Mouse (Mus musculus) stomach, embryonic 15.5 days (tissue): ENCODE measurements around the gene Shank3. TPM values are rescaled to one million over a fixed set of nuclear protein-coding genes. Genes with fewer than 3 reads are reported as not detected.

Experiments
- ATAC-seq: fragments of 200-750 bp; cut with Nextera tagmentation; 2 replicates; pipeline ENCODE4 v1.8.0; 2017; ENCODE audit warnings: low read depth, moderate number of reproducible peaks, moderate TSS enrichment; ENCODE audit not compliant: insufficient read depth, low FRiP score
- H3K27ac ChIP-seq: fragments of 300-500 bp; sonication (generic); 2 replicates; pipeline ENCODE4 v1.5.1; 2015; ENCODE audit warnings: mild to moderate bottlenecking, inconsistent platforms
- H3K27me3 ChIP-seq: fragments of 300-500 bp; sonication (generic); replicated peaks from 2 replicates; pipeline ENCODE4 v1.6.1; 2015; ENCODE audit warnings: inconsistent platforms
- H3K36me3 ChIP-seq: fragments of 300-500 bp; sonication (generic); 2 replicates; pipeline ENCODE4 v1.6.1; 2015; ENCODE audit warnings: inconsistent platforms
- H3K4me1 ChIP-seq: fragments of 300-500 bp; sonication (generic); 2 replicates; pipeline ENCODE4 v1.6.1; 2015; ENCODE audit warnings: inconsistent platforms
- H3K4me2 ChIP-seq: fragments of 300-500 bp; sonication (generic); 2 replicates; pipeline ENCODE4 v1.6.1; 2015; ENCODE audit warnings: mild to moderate bottlenecking, inconsistent platforms
- H3K4me3 ChIP-seq: fragments of 300-500 bp; sonication (generic); replicated peaks from 2 replicates; pipeline ENCODE4 v1.5.1; 2015; ENCODE audit warnings: inconsistent platforms
- H3K9ac ChIP-seq: fragments of 300-500 bp; sonication (generic); 2 replicates; pipeline ENCODE4 v1.6.1; 2015; ENCODE audit warnings: inconsistent platforms
- H3K9me3 ChIP-seq: fragments of 300-500 bp; sonication (generic); 2 replicates; pipeline ENCODE4 v1.6.1; 2016; ENCODE audit warnings: inconsistent platforms
- WGBS: fragments of 180-500 bp; shearing (Covaris S2); methylation state at CpG from one replicate; pipeline ENCODE4 v1.1.7; 2015; 5-methylcytosine and 5-hydroxymethylcytosine counted together
- polyA plus RNA-seq: library from polyadenylated mRNA; unstranded; fragments of >200 nt; fragmentation: Nextera tagmentation; extraction: Ambion mirVana; gene quantifications from 2 replicates; pipeline ENCODE4 v1.2.1, GENCODE M21; 2015

Gene Shank3
- 1.7 and 1.9 TPM in 2 replicates for polyA plus RNA-seq

GRCm38 (mm10) chr15:89498961-89499688, at the start of gene Shank3:
TSS of gene Shank3 (plus strand) at chr15:89499623.
- H3K9me3 ChIP-seq = no peaks in the 10 kb centered on the region
- H3K36me3 ChIP-seq = no peaks in the 10 kb centered on the region
- H3K4me3 ChIP-seq = peak within 1 kb of the TSS; percentile 74
- H3K4me2 ChIP-seq = peak within 1 kb of the TSS; percentile 93
- H3K9ac ChIP-seq = peak within 1 kb of the TSS; percentile 34
- peaks cover 14% of the 10 kb centered on the region; the same call in 1 of the 2 replicates for H3K27me3 ChIP-seq
- ATAC-seq = peak; percentile 11; the same call in 1 of the 2 replicates
- under 1% methylated on average over 46 of the region's 72 CpGs for WGBS
- peaks cover 10% of the 10 kb centered on the region; the same call in 1 of the 2 replicates for H3K4me1 ChIP-seq
- peak within 1 kb of the TSS; percentile 35; the same call in 1 of the 2 replicates for H3K27ac ChIP-seq

DNA sequence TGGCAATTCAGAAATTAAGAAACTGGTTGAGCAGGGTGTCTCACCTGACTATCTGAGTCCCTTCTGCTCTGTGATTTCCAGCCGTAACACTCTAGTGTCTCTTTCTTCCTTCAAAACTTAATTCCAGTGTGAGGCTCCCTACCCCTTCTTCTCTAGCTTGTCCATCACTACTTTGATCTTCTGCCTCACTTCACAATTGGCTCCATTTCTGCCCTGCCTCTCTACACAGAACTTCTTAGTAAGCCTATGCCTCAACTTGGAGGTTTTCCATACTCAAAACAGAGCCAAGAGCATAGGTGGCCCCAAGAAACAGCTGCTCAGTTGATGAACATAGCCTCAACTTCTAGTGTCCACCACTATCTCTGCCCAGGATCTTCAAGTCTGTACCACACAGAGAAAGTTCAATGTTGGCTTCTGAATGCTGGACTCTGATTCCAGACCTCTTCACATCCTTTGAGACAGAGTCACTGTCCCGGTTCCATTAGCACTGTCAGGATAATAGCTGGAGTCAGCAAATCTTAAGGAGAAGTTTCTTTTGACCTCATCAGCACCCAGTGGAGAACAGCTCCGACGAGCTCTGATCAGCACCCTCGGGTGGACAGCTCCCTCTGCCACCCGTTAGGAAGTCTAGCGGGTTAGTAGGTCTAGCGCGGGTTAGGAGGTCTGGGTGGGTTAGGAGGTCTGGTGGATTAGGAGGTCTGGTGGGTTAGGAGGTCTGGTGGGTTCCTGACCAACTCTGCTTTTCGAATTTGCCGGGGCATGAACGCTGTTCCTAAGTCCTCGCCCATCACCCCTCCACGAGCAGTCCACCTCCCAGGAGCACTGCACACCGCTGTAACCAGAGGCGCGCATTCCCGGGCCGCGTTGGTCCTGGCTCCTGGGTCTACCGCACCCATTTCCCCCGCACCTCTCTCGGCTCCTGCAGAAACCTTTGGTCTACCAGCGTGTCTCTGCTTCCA, 46.2 kb upstream of the Shank3 start:
- Histone ChIP-seq H3K27me3 (peaks cover 25% of the 10 kb centered on the region), H3K27ac (no peak overlapping the region), H3K4me1 (peaks cover 9% of the 10 kb centered on the region), H3K9ac (no peak overlapping the region), H3K4me3 (peak overlapping the region; percentile 46), H3K9me3 (no peaks in the 10 kb centered on the region), H3K4me2 (peak overlapping the region; percentile 82), H3K36me3 (no peaks in the 10 kb centered on the region)
- 0 out of 2 replicates have a peak, but pooled peaks have one; percentile 50 for ATAC-seq
- 4% methylated on average over 24 of the region's 24 CpGs for WGBS

DNA sequence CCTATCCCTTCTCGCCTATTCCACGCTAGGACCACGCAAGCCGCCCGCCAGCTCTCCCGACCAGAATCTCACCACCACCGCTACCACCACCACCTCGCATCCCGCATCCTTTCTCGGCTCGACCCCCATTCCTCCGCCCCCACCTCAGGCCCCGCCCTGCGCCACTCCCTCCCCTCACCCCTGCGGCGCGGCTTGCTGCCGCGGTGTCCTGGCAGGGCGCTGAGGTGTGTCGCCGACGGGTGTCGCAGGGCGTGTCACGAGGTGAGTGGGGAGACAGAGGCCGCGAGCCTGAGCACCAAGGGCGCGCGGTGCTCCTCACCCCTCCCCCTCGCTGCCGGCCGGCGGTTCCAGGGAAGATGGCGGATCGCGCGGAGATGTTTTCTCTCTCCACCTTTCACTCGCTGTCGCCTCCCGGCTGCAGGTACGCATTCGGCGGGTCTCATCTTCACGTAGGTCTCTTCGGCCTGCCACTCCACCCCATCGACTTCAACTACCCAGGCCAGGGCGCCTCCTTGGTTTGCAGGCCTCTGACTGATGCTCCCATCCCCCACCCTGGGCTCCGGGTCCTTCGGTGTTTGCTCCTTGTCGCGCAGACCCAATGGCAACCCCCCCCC, 45.5 kb upstream of the Shank3 start, which contains the start of gene Mapk8ip2:
Gene Mapk8ip2 (plus strand): TSS at position 49 of the 614 bp plus-strand sequence.
- no peak within 1 kb of the TSS for H3K27ac ChIP-seq
- peaks cover 25% of the 10 kb centered on the region for H3K27me3 ChIP-seq
- H3K4me3 ChIP-seq = peak within 1 kb of the TSS; percentile 46
- no peaks in the 10 kb centered on the region for H3K36me3 ChIP-seq
- ATAC-seq = 0 out of 2 replicates have a peak, but pooled peaks have one; percentile 35
- under 1% methylated on average over 52 of the region's 53 CpGs for WGBS
- H3K4me2 ChIP-seq = peak within 1 kb of the TSS; percentile 82
- no peak within 1 kb of the TSS for H3K9ac ChIP-seq
- H3K4me1 ChIP-seq = peaks cover 9% of the 10 kb centered on the region
- H3K9me3 ChIP-seq = no peaks in the 10 kb centered on the region

DNA sequence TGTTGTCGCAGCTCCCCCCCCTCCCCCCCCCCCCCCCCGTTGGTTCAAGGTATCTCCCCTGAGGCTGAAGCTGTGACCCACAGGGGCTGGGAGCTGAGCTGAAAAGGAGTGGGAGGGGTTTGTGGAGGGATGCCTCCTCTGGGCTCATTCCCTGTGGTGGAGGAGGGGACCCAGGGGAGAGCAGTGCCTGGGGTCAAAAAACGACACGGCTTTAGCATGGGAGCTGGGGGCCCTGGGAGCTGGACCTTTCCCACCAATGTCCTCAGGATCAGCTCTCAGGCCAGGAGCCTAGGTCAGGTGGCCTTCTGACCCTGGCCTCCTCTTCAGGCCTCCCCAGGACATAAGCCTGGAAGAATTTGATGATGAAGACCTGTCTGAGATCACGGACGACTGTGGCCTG, 44.6 kb upstream of the Shank3 start:
- peaks cover 25% of the 10 kb centered on the region for H3K27me3 ChIP-seq
- peak overlapping the region; percentile 82; the same call in 1 of the 2 replicates for H3K4me2 ChIP-seq
- no peak overlapping the region for H3K4me3 ChIP-seq
- no peaks in the 10 kb centered on the region for H3K9me3 ChIP-seq
- ATAC-seq = no peak
- H3K4me1 ChIP-seq = peaks cover 9% of the 10 kb centered on the region
- H3K36me3 ChIP-seq = no peaks in the 10 kb centered on the region
- no peak overlapping the region for H3K9ac ChIP-seq
- no peak overlapping the region for H3K27ac ChIP-seq
- WGBS = 29% methylated on average over 4 of the region's 6 CpGs

DNA sequence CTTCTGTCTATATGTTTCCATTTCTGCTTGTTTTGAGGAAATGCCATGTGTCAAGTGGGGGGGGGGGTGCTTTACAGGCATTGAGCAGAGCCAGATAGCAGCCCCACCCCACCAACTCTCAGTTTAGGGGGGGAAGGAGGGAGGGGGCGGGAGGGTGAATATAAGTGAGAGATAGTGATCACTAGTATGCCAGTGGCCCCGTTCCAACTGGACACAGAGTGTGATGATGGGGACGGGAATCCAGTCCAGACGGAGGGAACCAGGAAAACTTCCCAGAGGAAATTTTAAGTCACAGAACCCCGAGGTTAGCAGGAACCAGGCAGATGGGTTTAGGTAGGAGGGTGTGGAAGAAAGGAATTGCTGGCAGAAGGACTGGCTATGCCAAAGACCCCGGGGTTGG, 43.8 kb upstream of the Shank3 start:
- peaks cover 25% of the 10 kb centered on the region for H3K27me3 ChIP-seq
- H3K9me3 ChIP-seq = no peaks in the 10 kb centered on the region
- no peak overlapping the region for H3K27ac ChIP-seq
- no peak overlapping the region for H3K4me2 ChIP-seq
- H3K4me3 ChIP-seq = no peak overlapping the region
- no peak for ATAC-seq
- WGBS = 68% methylated on average over 6 of the region's 6 CpGs
- H3K9ac ChIP-seq = no peak overlapping the region
- peaks cover 9% of the 10 kb centered on the region for H3K4me1 ChIP-seq
- no peaks in the 10 kb centered on the region for H3K36me3 ChIP-seq

DNA sequence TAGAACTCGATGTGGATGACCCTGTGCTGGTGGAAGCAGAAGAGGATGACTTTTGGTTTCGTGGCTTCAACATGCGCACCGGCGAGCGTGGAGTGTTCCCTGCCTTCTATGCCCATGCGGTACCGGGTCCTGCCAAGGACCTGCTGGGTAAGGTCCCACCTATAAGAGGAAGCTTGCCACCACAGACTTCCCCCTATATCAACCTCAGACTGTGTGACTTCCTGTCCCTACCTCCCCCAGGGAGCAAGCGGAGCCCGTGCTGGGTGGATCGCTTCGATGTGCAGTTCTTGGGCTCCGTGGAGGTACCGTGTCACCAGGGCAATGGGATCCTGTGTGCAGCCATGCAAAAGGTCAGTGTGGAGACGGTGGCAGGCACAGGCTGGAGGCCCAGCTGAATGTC, 40.5 kb upstream of the Shank3 start:
- Histone ChIP-seq H3K9me3 (no peaks in the 10 kb centered on the region), H3K27me3 (peaks cover 11% of the 10 kb centered on the region), H3K4me3 (no peak overlapping the region), H3K9ac (no peak overlapping the region), H3K4me2 (no peak overlapping the region), H3K27ac (no peak overlapping the region), H3K4me1 (peaks cover 7% of the 10 kb centered on the region), H3K36me3 (no peaks in the 10 kb centered on the region)
- 91% methylated on average over 15 of the region's 15 CpGs for WGBS
- ATAC-seq = no peak

GRCm38 (mm10) chr15:89459821-89460220, 39.6 kb upstream of the Shank3 start:
- no peak overlapping the region for H3K27ac ChIP-seq
- no peak overlapping the region for H3K4me2 ChIP-seq
- no peak overlapping the region for H3K4me3 ChIP-seq
- H3K36me3 ChIP-seq = no peaks in the 10 kb centered on the region
- ATAC-seq = no peak
- no peaks in the 10 kb centered on the region for H3K4me1 ChIP-seq
- no peak overlapping the region for H3K9ac ChIP-seq
- no peaks in the 10 kb centered on the region for H3K9me3 ChIP-seq
- 0 out of 2 replicates have a peak, but pooled peaks cover 8% of the 10 kb centered on the region for H3K27me3 ChIP-seq
- WGBS = 83% methylated on average over 7 of the region's 7 CpGs

DNA sequence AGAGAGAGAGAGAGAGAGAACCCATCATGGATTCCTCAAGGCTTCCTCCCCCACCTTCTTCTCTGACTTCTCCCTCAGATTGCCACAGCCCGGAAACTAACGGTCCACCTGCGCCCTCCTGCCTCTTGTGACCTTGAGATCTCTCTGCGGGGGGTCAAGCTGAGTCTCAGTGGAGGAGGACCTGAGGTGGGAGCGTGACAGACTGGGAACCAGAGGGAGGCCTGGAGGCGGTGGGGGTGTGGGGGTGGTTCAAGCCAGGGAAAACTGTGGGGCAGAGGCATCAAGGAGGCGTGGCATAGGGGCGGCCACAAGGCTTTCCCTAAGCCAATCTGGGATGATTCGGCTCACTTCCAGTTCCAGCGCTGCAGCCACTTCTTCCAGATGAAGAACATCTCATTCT, 39.1 kb upstream of the Shank3 start:
- H3K9me3 ChIP-seq = no peaks in the 10 kb centered on the region
- H3K27ac ChIP-seq = no peak overlapping the region
- H3K4me3 ChIP-seq = no peak overlapping the region
- 0 out of 2 replicates have a peak, but pooled peaks cover 3% of the 10 kb centered on the region for H3K27me3 ChIP-seq
- no peaks in the 10 kb centered on the region for H3K4me1 ChIP-seq
- no peak overlapping the region for H3K9ac ChIP-seq
- no peak overlapping the region for H3K4me2 ChIP-seq
- ATAC-seq = no peak
- no peaks in the 10 kb centered on the region for H3K36me3 ChIP-seq
- 57% methylated on average over 9 of the region's 10 CpGs for WGBS

DNA sequence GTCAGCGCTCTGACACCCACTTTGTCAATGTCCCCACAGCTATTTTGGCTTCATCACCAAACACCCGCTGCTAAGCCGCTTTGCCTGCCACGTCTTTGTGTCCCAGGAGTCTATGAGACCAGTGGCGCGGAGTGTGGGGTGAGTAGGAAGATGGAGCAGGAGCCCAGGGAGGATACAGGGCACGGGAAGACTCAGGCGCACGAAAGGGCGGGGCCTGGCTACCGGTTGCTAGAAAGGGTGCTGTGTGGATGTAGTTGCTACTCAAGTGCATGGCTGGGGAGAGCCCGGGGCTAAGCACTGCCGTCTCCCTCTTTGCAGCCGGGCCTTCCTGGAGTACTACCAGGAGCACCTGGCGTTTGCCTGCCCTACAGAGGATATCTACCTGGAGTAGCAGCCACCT, 38.1 kb upstream of the Shank3 start:
- Histone ChIP-seq H3K9ac (no peak overlapping the region), H3K4me3 (no peak overlapping the region), H3K36me3 (no peaks in the 10 kb centered on the region), H3K4me1 (no peaks in the 10 kb centered on the region), H3K27me3 (no peaks in the 10 kb centered on the region), H3K4me2 (no peak overlapping the region), H3K27ac (no peak overlapping the region), H3K9me3 (no peaks in the 10 kb centered on the region)
- ATAC-seq = no peak
- WGBS = 79% methylated on average over 15 of the region's 15 CpGs

- Histone ChIP-seq H3K27me3 (no peaks in the 10 kb centered on the region), H3K36me3 (no peaks in the 10 kb centered on the region), H3K4me1 (no peaks in the 10 kb centered on the region), H3K4me3 (no peak overlapping the region), H3K4me2 (no peak overlapping the region), H3K27ac (no peak overlapping the region), H3K9ac (no peak overlapping the region), H3K9me3 (no peaks in the 10 kb centered on the region)
- WGBS = 77% methylated on average over 7 of the region's 7 CpGs
- ATAC-seq = no peak
Observed at GRCm38 (mm10) chr15:89462176-89462575, 37.2 kb upstream of the Shank3 start.

DNA sequence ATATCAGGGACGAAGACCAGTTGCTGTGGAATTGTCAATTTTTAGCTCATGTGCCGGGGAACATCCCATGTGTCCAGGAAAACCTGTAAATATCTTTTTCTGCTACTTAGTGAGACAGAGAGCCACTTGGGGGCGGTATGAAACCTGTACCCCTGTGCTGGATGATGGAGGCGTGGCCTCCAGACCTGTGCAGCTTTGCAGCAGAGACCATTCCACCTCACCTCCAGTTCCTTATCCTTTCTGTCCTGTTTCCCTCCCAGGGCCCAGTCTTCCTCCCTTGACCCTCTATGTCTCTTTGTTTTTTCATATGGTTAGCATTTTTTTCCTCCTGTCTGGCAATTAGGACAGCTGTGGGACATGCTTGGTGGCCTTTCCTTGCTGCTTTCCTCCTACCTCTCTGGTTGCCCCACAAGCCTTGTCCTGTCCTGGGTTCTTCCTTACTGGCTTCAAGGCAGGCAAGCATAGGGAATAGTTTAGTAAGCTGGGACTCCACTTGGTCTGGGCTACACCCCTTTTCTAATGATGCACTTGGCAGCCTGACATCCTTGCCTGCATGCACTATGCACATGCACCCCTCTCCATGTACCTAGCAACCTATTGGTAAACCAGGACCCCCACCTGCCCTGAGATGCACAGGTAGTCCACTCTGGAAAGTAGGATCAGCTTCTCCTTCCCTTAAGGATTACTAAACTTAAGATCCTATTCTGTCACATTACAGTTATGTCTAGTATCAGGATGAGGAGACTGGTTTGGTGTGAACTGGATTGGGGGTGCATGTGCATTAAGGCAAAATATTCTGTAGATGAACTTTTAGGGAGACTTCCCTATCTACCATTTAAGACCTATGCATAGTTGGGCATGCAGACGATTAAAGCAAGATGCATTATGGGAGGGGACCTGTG, 35.8 kb upstream of the Shank3 start:
- H3K27me3 ChIP-seq = no peaks in the 10 kb centered on the region; the same call in 1 of the 2 replicates
- ATAC-seq = no peak
- no peak overlapping the region for H3K4me3 ChIP-seq
- H3K4me1 ChIP-seq = no peaks in the 10 kb centered on the region
- no peak overlapping the region for H3K9ac ChIP-seq
- no peaks in the 10 kb centered on the region for H3K36me3 ChIP-seq
- 44% methylated on average over 5 of the region's 5 CpGs for WGBS
- no peak overlapping the region for H3K27ac ChIP-seq
- H3K4me2 ChIP-seq = no peak overlapping the region
- no peaks in the 10 kb centered on the region for H3K9me3 ChIP-seq
